Mouse (Mus musculus) liver, postnatal 0 days (tissue): ENCODE measurements around the gene Aacs.

Experiments
- CTCF ChIP-seq: sonication (generic); IDR thresholded peaks from 2 replicates; pipeline ENCODE4 v1.5.1; 2016; ENCODE audit warnings: antibody characterized with exemption, low read depth
- EP300 ChIP-seq: IDR thresholded peaks from 2 replicates; pipeline ENCODE4 v1.6.1; 2016; ENCODE audit warnings: antibody characterized with exemption, low read depth, mild to moderate bottlenecking

GRCm38 (mm10) chr5:125443335-125443734 is 32.3 kb upstream of the Aacs start:
- TF ChIP-seq EP300 (no peak), CTCF (peak; percentile 57)
